Mouse (Mus musculus): Measurements from ENCODE around the gene Pfkfb3.
"Not testable (repeated sequence)": the region's sequence is repeated elsewhere in the genome, so short reads cannot be mapped to it uniquely, and the experiment has no call there.

GRCm38 (mm10) chr2:11541528-11541927 is 12.3 kb downstream of the Pfkfb3 start:
- not testable (repeated sequence) for TF ChIP-seq CTCF (IDR thresholded peaks at IDR 0.05; ENCODE audit: borderline replicate concordance, extremely low read depth, insufficient read depth, insufficient read length); POLR2A (IDR thresholded peaks at IDR 0.05; ENCODE audit: borderline replicate concordance, extremely low read depth, insufficient read depth, insufficient read length, poor library complexity, severe bottlenecking)

Data from brain, embryonic 14.5 days (tissue).